Mouse (Mus musculus): ENCODE data around the gene Olfr127.
"Not testable (repeated sequence)": the region's sequence is repeated elsewhere in the genome, so short reads cannot be mapped to it uniquely, and the experiment has no call there.

Gene Olfr127

DNA sequence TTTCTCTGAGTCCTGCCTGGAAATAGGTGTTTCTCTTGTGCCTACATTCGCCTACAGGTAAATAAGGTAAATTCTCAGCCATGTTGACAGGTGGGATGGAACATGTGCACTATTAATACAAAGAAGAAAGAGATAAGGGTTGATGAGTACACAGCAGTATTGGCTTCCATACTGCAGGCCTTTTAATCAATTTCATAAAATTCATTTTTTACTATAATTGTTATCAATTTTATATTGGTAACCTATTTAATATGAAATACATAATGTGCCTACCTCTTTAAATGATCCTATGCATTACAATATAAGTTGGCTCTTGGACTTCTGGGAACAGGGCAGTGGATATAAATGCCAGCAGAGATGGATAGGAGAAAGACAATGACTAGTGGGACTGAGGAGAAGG lies at the start of gene Olfr127:
TSS of gene Olfr127 (plus strand) at position 301 of the 400 bp plus-strand sequence.
- DNase-seq: no peak

DNA sequence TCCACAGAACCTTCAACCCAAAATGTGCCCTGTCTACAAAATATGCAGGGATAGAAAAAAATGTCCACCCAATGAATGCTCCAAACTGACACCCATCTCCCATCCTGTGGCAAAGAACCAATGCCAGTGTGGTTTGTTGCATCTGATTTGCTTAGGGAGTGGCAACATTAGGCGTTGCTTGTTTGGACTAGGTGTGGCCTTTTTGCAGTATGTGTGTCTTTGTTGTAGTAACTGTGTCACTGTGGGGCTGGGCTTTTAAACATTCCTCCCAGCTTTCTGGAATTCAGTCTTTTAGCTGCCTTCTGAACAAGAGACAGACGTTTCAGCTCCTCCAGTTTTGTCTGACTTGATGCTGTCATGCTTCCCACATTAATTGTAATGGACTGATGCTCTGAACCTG lies 36.3 kb upstream of the Olfr127 start:
- no peak for DNase-seq

DNA sequence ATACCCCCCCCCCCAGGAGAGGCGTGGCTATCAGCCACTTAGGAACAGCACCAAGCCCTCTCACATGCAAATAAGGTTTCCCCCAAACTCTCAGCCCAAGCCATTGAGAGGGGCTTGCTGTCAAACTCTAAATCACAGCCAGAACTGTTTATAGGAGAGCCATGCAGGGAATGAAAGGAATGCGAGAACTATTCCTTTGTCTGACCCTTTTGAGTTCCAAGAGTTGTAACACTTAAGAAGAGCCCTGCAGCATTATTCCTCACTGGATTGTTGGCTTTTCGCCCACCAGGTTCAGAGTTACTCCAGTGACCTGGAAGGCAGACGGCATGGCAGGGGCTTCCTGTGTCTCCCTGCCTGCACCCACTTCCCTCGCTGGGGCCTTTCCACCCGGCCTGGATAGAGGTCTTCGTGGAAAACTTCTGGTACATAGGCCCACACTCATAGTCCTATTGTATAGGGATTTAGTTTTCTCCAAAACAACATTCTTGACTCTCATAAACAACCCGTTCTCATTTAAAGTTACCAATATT lies 30.5 kb upstream of the Olfr127 start:
- DNase-seq: no peak

DNA sequence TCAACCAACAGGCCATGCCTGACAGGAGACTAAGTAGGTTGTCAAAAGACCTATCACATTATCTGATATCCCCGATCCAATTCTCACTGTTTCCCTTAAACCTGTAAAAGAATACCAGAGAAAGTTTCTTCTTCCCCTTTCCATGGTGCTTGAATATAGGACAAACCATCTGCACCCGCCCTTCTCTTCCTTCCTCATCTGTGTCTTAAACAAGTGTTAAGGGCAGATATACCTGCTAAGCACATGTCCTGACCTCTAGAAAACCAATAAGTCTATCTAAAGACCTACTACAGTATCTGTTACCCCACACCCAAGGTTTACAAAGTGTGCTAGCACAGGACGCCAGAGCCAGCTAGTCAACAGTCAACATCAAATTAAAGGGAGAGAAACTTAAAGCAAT lies 26.4 kb upstream of the Olfr127 start:
- no peak for DNase-seq

DNA sequence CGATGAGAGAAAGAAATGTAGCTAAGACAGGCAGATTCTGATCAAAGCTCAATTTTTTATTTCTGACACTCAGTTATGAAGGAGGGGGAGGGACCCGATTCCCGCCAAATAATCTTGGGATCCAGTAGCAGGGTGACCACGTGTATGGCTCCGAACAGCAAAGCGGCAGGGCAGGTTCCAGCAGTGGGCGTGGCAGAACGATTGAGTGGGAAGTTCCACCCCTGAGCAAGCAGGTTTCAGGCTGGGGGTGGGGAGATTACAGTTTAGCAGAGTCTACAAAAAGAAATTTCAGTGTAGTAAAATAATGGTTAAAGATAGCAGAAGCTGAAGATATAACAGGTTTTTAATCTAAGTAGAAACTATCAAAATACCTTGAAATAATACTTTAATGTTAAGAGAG lies 6.6 kb downstream of the Olfr127 start:
- not testable (repeated sequence) for DNase-seq

DNA sequence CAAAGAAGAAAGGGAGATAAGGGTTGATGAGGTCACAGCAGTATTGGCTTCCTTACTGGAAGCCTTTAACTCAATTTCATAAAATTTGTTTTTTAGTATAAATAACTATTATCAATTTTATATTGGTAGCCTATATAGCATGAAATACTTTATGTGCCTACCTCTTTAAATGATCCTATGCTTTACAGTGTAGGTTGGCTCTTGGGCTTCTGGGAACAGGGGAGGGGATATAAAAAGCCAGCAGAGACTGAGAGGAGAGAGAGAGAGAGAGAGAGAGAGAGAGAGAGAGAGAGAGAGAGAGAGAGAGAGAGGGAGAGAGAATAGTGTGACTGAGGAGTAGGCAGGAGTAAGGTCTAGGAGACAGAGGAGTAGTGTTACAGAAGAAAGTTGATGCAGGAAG lies 20.0 kb downstream of the Olfr127 start, which contains the start of gene Olfr128:
TSS of gene Olfr128 (plus strand) at position 301 of the 400 bp plus-strand sequence.
- DNase-seq: no peak

DNA sequence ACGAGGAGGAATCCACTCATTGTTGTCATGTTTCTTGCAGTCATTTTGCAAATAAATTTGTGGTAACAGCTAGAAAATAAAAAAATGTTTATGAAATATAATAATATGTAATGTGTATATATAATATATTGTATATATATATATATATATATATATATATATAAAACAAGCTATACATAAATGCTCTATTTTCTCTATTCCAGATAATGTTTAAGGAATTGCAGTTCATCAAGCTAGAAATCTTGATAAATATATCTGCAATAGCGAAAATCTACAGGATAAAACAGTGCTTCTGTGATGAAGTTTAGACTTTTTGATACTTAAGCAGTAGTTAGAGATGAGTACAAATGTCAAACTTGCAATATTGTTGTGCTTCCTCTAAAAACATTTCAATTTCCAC lies 52.7 kb downstream of the Olfr127 start, which contains the start of gene Olfr761:
TSS of gene Olfr761 (minus strand) at position 101 of the 400 bp plus-strand sequence.
- DNase-seq: no peak
